Mouse (Mus musculus) heart, postnatal 10 days (tissue): ENCODE results near the gene Syt16. TPM values are rescaled to one million over a fixed set of nuclear protein-coding genes. Genes with fewer than 3 reads are reported as not detected.

Experiments used
- DNase-seq, 2 experiments: peaks; one replicate each; pipeline ENCODE4 v3.0.0; 2021
- intact Hi-C: fragments of 180-260 bp; cut with DNase I; formaldehyde crosslinking; loops from one replicate; pipeline ENCODE4 v1.15.1; 2025
- total RNA-seq, 2 experiments: library from RNA; stranded (reverse); gene quantifications; 2 replicates each; pipeline ENCODE4 v1.2.3; 2021

The Syt16 gene
- total RNA-seq, 2 experiments from 2014 or later: not detected

DNA sequence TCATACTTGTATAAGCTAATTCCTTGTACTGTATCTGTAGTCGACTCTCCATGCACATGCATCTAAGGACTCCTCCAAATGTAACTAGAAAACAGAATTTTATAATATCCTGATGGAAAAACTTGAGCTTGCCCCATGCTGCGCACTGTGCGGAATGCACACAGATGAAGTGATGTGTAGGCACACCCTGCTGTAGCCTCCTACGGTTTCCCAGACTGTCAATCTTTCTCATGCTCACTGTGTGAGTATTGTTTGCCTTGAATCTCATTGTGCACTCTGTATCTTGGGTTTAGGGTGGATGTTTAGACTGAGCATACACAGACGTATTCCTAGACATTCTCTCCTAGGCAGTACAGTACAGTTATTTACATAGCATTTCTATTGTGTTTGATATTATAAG is 203.9 kb downstream of the Syt16 start:
- intact Hi-C loops: no loop called here

DNA sequence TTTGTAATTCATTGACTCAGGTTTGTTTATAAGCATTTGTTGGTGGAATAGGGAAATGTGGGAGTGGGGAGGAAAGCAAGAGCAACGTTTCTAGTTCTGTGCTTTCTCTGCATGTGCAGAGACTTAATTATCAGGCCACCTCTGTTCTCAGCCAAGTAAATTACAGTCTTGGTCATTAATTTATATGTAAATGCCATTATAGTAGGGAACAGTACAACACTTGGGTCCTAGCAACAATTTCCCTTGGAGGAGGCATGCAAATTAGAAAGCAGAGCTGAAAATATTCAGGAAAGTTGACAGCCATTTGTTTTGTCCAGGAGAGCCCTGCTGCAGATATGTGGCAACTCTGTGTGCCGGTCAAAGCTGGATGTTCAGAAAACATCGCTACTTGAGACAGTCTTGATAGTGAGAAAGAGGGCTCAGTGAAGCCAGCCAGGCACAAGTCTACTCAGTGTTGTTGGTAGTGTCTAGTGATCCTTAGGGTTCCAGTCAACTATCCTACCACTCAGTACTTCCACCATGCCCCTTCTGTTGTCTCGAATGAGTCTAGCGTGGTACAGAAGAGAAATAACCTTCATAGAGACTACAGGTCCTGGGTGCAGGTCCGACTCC is 205.1 kb downstream of the Syt16 start:
- intact Hi-C loops: no loop called here
- DNase-seq: no peak

More for the DNA sequence above, 203.9 kb downstream of the Syt16 start:
- DNase-seq: no peak

DNA sequence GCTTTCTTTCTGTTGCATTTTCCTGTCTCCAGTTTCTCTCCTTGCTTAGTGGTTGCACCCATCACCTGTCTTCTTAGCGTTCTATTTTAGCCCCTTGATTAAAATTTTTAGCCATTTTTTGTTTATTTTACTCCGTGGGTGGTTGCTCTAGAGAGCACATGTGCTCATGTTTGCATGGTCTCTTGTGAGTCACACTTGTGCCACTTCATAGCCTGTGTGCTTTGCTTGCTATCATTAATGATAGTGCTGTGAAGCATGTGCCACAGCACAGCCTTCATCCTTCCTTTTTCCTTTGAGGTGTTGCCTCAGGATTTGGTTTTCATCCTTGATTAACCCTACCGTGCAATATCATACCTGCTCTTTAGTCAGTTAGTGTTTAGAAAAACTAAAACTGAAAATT is 214.7 kb downstream of the Syt16 start:
- intact Hi-C loops: no loop called here
- no peak for DNase-seq

DNA sequence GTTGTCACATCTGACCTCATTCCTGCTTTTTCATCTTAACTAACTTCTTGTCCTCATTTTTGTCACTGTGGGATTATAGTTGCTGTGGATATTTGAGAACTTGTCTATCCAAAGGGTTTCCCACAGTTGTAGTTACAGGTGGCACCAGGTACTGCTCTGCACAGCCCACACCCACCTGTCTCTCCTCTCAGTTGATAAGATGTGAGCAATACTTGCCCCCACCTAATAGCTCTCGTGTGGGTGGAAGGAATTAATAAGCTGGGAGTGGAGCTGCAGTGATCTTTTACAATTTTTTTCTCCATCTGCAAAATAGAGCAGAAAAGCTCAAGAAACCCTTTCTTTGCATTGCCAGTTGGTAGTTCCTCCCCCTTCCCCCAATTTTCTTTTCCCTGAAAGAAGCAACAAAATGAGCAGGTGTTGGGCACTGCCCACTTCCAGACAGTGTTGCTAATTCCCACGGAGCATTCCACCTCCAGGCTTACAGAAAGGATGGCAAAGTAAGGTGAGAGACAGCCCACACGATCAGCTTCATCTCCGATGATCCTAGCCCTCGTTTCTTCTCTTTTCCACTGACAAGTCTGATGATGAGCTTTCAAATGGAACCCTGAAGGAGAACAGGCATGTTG is 218.8 kb downstream of the Syt16 start:
- no peak for DNase-seq
- intact Hi-C loops: no loop called here

DNA sequence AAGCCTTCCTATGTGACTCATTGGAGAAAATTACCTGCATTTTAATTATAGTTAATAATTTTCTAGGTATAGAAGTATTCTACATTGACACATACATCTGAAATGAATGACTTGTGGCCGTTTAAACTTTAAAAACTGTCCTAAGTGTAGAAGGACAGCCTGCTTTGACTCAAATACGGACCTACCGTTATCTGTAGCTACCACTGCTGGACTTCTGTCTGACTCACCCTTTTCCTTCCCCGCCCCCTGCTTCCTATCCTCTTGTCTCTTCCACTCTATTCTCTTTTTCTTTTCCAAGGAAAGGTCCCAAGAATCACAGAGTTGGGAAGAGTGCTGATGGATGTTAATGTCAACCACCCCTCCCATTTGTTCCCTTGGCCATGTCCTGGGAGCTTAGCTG is 222.4 kb downstream of the Syt16 start:
- intact Hi-C loops: no loop called here
- DNase-seq: no peak

DNA sequence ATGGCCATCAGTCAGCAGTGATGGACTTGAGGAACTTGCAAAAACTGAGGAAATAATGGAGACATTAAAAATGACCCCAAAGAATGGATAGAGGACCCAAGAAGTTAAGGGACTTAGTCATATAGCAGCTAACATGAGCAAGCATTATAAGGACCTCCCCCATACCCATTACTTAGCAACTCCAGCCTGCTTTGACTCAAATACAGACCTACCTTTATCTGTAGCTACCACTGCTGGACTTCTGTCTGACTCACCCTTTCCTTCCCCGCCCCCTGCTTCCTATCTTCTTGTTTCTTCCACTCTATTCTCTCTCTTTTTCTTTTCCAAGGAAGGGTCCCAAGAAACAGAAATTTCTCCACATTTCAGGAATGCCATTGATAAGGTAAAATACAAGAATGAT is 223.2 kb downstream of the Syt16 start:
- no peak for DNase-seq
- intact Hi-C loops: no loop called here

DNA sequence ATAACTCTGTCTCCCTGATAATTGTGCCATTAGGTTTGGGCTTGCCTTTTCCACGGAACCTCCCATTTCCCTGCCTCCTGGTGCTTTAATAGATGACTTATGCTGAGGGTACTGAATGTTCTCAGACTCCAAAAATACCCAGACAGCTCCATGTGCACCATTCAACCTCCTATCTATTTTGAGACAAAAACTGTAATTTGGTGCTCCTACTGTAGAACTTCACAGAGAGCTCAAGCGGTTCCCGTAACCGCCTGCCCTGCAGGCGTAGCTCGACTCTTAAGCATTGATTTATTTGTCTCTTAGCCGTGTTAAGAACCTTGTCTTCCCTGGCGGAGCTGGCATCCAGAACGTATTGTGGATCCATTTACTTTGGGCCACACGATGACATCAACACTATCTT is 233.3 kb downstream of the Syt16 start:
- intact Hi-C loops: no loop called here
- DNase-seq: no peak

DNA sequence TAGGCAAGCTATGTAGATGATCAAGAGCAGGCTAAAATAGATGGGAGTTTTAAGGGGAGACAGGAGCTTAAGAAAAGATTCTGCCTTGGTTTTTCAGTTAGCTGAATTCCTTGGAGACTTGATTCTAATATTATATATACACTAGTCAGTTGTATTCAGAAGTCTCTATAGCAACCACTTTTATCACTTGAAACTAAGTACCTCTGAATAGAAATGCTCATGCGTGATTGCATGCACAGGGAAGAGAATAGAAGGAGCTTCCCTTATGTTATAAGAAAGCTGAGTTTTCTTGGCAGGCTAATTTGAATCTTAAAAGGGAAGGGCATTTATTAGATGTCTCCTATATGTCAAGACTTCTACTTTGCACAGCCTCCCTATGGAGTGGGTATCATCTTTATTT is 235.4 kb downstream of the Syt16 start:
- DNase-seq: no peak
- intact Hi-C loops: no loop called here

DNA sequence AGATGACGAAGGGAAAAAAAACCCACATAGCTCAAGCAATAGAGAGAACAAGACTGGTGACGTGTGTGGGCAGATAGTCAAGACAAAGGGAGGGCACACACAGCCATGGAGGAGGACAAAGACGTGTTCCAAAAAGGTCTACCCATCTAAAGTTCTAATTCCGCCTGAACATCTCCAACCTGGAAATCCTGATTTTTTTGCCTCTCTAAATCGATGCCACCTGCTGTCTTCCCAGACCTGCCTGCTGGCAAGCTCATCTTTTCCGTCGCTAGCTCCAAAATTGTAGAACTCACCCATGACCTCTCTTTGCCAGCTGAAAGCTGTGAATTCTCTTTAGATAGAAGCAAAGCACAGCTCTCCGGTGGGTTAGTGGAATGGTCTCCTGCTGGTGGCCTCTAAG is 238.7 kb downstream of the Syt16 start:
- intact Hi-C loops: no loop called here
- DNase-seq: no peak

DNA sequence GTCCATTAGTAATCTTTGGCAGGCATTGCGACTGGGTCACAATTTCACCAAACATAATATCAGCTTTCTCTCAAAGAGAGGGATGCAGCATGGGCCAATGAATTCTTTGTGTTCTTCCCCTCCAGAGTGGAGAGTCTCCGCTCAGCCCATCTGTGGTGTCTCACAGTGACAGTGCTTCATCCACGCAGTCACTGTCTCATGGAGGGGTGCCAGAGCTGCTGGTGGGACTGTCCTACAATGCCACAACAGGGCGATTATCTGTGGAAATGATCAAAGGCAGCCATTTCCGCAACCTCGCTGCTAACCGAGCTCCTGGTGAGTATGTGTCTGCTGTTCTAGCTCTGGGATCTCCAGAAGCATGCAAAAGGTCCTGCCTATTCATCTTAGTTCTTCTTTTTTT is 240.6 kb downstream of the Syt16 start:
- intact Hi-C loops: no loop called here
- DNase-seq: peak in 1 of 2 experiments; percentile 0

DNA sequence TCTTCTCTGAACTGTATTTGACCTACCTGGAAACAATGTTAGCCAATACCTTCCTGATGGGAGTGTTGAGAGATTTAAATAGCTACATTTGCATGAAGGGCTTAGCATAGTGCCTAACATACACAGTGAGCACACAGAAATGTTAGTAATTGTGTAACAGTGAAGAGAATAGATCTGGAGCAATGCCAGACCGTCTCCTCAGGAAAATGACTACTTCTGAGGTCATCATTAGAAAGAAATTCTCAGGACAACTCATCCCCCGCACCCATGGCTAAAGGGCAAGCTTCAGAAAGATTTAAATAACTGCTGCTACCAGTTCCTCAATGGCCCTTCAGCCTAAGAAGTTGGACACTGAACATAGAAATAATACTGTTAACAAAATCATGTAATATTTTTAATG is 241.3 kb downstream of the Syt16 start:
- intact Hi-C loops: no loop called here
- no peak for DNase-seq

DNA sequence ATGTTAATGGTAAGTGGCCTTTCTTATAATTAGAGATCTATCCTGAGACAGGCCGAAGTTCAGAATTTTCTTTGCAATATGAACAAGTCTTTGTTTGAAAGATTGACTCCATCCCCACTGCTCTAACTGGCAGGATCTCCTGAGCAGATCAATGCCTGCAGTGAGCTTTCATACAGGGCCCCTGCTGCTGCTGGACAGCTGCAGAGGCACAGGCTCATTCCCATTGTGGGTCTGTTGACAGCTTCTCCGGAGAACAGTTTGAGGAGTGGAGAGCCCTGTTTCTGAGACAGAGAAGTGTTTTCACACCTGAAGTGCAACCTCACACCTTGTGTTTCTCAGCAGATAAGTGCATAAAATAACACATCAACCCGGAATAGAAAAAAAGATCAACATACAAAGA is 267.4 kb downstream of the Syt16 start:
- no peak for DNase-seq
- intact Hi-C loops: no loop called here

DNA sequence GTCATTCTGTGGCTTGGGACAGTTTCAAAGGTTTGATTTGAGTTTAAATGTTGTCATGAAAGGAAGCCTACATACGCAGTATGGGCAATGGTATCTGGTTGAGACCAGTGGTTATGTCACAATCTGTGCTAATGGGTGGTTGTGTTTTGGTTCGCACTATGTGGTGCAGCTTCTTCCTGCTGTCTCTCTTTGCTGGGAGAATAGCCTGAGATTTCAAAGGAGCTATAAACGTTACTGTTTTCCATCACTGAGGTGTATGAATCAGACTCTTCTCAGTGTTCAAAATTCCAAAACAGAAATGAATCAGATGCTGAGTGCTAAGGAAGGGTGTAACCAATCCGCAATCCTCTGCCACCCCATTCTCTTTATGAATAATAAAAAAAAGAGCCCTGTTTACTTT is 269.6 kb downstream of the Syt16 start:
- no peak for DNase-seq
- intact Hi-C loops: no loop called here

DNA sequence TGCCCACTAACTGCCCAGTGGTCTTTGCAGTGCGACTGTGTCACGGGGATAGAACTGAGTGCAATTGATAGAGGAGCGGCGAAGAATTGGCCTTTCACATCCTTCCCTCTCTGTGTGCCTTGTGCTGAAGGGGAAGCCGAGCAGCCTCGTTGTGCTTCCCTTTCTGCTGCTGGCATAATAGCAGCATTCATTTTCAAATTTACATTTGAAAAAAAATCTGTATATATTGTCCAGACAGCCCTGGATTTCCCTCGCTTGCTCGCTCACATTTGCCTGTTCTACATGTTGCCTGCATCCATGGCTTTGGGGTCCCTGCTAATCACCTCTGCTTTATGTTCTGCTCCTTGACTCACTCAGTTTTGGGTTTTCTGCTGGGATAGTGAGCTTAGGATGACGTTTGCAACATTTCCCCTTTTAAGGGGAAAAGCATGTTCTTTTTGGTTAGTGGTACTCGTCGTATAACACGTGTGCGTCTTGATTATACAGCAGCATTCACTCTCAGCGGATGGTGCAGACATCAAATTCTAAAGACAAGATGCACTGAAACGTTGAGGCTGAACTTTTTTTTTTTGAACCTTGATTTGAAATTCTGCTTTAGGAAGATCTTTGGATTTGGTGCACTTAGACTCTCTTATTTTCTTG is 271.3 kb downstream of the Syt16 start:
- DNase-seq: no peak
- intact Hi-C loops: no loop called here

DNA sequence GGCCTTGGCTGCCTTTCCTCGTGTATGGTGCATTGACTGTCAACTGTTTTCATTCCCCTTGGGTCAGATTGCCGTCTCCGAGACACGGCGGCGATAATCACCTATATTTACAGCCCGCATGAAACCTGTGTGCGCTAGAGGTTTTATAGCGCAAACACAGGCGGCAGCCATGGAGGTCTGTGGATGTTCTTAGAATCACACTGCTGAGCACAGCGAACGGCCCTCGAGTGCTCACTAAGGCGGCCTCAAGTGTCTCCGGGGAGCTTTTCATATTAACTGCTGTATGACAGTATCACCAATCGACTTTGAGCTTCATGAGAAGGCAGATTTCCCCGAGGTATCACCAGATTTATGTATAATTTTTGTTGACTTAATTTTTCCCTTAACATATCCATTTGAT is 275.1 kb downstream of the Syt16 start:
- DNase-seq: no peak
- intact Hi-C loops: no loop called here

DNA sequence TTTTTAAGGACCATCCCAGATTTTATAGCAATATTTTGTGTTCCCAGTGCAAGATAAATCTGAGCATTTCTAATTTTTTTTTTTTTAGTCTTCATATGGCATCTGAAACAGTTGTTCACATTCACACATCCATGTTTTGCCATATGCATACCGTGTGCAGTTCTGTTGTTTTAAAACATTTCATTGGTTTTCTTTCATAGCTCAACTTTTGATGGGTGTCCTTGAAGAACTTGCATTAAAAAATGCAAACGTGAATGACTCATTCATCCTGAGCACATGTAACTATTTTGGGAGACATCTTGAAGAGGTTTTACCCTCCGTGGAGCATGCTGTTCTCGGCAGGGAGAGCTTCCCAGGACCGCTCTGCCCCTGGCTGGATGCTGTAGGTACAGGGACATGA is 279.8 kb downstream of the Syt16 start:
- DNase-seq: no peak
- intact Hi-C loops: no loop called here

DNA sequence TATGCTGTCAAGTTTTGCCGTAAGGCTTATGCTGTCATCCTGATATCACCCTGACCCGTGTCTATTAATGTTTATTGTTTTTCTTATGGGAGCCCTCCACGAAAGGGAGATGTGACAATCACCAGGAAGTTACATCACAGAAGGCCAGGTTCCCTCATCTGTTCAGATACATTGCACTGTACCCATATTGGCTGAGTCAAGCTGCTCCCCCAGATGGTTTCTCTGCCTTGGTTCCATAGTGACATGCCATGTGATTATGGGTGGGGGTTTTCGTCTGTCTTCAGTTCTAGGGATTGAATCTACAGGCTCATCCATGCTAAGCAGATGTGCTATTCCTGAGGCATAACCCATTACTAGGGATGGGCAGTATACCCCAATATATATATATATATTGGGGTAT is 283.9 kb downstream of the Syt16 start:
- DNase-seq: no peak
- intact Hi-C loops: no loop called here

DNA sequence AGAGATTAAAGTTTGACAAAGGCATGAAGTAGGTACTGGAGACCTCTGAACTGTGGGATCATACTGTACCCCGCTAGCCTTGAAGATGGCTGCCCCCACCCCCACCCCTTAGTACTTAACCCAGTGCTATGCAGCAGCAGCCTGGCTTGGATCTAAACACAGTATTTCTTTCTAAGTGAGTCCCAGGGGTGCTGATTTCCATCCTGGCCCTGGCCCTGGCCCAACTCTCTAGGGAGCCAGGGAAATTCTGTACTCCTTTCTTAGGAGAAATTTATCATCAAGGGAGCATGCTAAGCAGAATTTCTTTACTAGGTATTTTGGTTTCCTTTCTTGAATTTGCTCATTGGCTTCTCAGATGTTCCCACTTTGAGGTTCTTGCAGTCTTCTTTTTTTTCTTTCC is 285.4 kb downstream of the Syt16 start:
- intact Hi-C loops: no loop called here
- DNase-seq: no peak

DNA sequence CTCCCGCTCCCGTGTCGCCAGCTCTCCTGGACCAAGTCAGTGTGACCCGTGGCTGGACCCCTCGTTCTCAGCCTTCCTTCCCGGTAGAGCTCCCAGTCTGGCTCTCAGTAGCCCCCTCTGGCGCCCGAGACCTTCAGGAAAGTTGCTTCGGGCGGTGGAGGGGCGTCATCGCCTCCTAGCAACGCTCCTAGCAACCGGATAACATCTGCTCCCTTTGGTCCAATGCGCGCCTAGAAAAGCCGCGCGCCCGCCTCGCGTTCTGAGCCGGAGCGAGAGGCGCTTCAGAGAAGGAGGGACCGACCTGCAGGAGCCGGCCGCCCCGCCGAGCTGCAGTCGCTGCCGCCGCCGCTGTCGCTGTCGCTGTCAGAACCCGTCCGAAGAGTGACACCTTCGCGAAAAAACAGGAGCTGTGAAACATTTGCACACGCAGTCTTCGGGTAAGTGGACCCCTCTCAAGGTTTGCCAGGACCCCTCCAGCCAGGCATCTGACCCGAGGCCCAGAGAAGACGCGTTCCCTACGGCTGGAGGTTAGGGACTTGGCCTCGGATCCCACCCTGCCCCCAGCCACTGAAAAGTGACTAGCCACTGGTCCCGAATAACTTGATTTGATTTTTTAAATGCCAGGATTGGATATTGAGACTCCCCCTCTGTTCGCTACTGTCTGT is 286.7 kb downstream of the Syt16 start:
- intact Hi-C loops: no loop called here
- peak; percentile 82 to 84 for DNase-seq

DNA sequence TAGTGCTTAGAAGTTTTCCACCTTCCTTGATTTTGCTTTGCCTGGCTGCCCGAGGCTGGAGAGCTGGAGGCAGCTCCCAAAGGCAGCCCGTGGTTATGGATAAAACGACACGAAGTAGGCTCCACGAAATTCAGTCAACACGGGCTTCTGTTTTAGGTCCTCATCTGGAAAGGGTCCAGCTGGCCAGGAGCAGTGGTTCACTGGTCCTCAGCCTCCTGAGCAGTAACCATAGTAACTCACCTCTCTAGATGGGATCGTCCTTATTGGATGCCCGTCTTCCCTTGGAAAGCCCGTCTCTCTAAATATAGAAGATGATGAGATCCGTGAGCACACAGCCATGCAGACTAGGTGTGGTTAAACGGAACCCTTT is 287.2 kb downstream of the Syt16 start:
- peak in 1 of 2 experiments; percentile 13 for DNase-seq
- intact Hi-C loops: no loop called here

DNA sequence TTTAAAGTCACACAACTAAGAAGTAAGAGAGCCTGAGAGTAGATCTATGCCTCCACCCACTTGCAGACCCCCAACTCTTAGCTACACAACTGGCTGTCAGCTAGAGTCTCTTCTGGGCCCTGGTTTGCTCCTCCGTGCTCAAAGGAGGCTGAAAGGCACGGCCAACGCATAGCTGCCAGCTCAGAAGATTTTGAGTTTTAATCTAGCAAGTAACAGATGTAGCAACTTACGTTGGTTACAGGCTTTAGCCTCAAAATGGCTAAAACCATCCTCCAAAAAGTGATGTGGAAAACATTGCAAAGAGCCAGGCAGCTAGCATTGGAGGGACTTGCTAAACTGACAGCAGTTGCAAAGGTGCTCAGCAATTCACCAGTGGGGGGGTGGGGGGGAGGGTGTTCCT is 293.5 kb downstream of the Syt16 start:
- intact Hi-C loops: loop anchor here (5.0 kb wide), 2 partner anchors 229 to 584 kb away; no protein-coding TSS in a partner anchor
- DNase-seq: no peak

DNA sequence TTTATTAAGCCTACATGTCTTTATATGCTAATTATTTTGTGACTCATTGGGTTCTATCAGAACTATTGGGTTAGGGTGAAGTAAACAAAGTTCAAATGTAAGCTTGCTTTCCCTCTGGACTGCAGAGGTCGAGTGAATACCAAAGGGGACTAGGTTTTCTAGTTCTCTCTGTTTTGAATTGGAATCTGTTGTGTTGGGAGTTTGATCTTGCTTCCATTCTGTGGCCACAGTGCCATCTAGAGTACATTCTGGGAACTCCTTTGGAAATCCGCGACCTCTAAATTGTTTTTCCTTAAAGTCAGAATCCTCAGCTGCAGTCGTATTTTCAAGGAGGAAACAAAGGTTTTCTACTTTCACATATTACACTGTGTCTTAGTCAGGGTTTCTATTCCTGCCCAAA is 296.2 kb downstream of the Syt16 start:
- DNase-seq: peak; percentile 37 to 61
- intact Hi-C loops: loop anchor here (2.0 to 5.0 kb wide), 4 partner anchors 231 to 729 kb away; no protein-coding TSS in a partner anchor
